Comparison of ENCODE assay signal across 7 mouse cellular contexts in genomic region chr12:54697003-54697597, GRCm38 (mm10). TPM values are rescaled to one million over a fixed set of nuclear protein-coding genes. Genes with fewer than 3 reads are reported as not detected.
DNase-seq lines count a peak whose midpoint lies in the region; ATAC-seq and TF ChIP-seq lines count a peak whose summit lies in the region.

No protein-coding gene starts in this region.

- DNase-seq in lung, embryonic 14.5 days: no peak
- no peak for DNase-seq in lung, postnatal 4 days
- peak; percentile 66 for DNase-seq in c-Kit-positive CD71-positive TER-119-negative erythroid progenitor cells, embryonic 14.5 days (ENCODE audit: low read depth)
- DNase-seq in limb, embryonic 14.5 days (ENCODE audit: low spot score): peak; percentile 23
- DNase-seq in naive thymus-derived CD4-positive, alpha-beta T cell, adult 2 months (ENCODE audit: low read depth): peak; percentile 78
- no peak for DNase-seq in urinary bladder, postnatal 10 days (ENCODE audit: low spot score)

- H3K27ac ChIP-seq in lung, embryonic 14.5 days (ENCODE audit: low read depth): no peak overlapping the region
- peak overlapping the region; percentile 30 for H3K27ac ChIP-seq in heart, embryonic 16.5 days (ENCODE audit: low read length)
- no peak overlapping the region for H3K27ac ChIP-seq in limb, embryonic 14.5 days (replicated peaks; ENCODE audit: low read depth, low read length)

- H3K9me3 ChIP-seq in lung, embryonic 14.5 days (ENCODE audit: low read depth, low read length): no peaks in the 10 kb centered on the region
- no peaks in the 10 kb centered on the region for H3K9me3 ChIP-seq in heart, embryonic 16.5 days (replicated peaks; ENCODE audit: control insufficient read depth, low read length)
- H3K9me3 ChIP-seq in limb, embryonic 14.5 days (ENCODE audit: control insufficient read depth, low read length): no peaks in the 10 kb centered on the region

- H3K36me3 ChIP-seq in lung, embryonic 14.5 days (ENCODE audit: insufficient read depth): no peaks in the 10 kb centered on the region
- peaks cover 3% of the 10 kb centered on the region for H3K36me3 ChIP-seq in heart, embryonic 16.5 days (ENCODE audit: control insufficient read depth, insufficient read depth)
- H3K36me3 ChIP-seq in limb, embryonic 14.5 days (ENCODE audit: control insufficient read depth, insufficient read depth, low read length): peaks cover 5% of the 10 kb centered on the region

- H3K4me3 ChIP-seq in lung, embryonic 14.5 days (ENCODE audit: low read depth, low read length): no peak overlapping the region
- H3K4me3 ChIP-seq in heart, embryonic 16.5 days (ENCODE audit: low read length): no peak overlapping the region
- H3K4me3 ChIP-seq in limb, embryonic 14.5 days (replicated peaks; ENCODE audit: low read length): no peak overlapping the region

- TF ChIP-seq CTCF in lung, embryonic 14.5 days (IDR thresholded peaks at IDR 0.05; ENCODE audit: low read depth): 0 out of 2 replicates have a peak, but pooled peaks have one; percentile 2

- H3K9ac ChIP-seq in lung, embryonic 14.5 days: no peak overlapping the region
- no peak overlapping the region for H3K9ac ChIP-seq in heart, embryonic 16.5 days (ENCODE audit: low read length)
- no peak overlapping the region for H3K9ac ChIP-seq in limb, embryonic 14.5 days (ENCODE audit: low read depth, low read length, severe bottlenecking)

- no peak overlapping the region for H3K4me2 ChIP-seq in lung, embryonic 14.5 days
- no peak overlapping the region for H3K4me2 ChIP-seq in heart, embryonic 16.5 days (ENCODE audit: low read depth, low read length)
- H3K4me2 ChIP-seq in limb, embryonic 14.5 days (replicated peaks; ENCODE audit: low read depth, low read length, severe bottlenecking): no peak overlapping the region

- peak; percentile 44; the same call in 1 of the 2 replicates for TF ChIP-seq POLR2A in limb, embryonic 14.5 days (IDR thresholded peaks at IDR 0.05; ENCODE audit: borderline replicate concordance, extremely low read depth, insufficient read depth, insufficient read length)

- no peaks in the 10 kb centered on the region for H3K27me3 ChIP-seq in lung, embryonic 14.5 days (ENCODE audit: insufficient read depth, low read length)
- no peaks in the 10 kb centered on the region for H3K27me3 ChIP-seq in heart, embryonic 16.5 days (ENCODE audit: control insufficient read depth, insufficient read depth, low read length)
- H3K27me3 ChIP-seq in limb, embryonic 14.5 days (ENCODE audit: control insufficient read depth, insufficient read depth, low read length): no peaks in the 10 kb centered on the region

- WGBS in lung, embryonic 14.5 days: 3% methylated on average over 7 of the region's 7 CpGs
- 5% methylated on average over 7 of the region's 7 CpGs for WGBS in heart, embryonic 16.5 days
- WGBS in limb, embryonic 14.5 days: 5% methylated on average over 7 of the region's 7 CpGs

- ATAC-seq in lung, embryonic 14.5 days (ENCODE audit: insufficient read depth): peak; percentile 36
- peak; percentile 34 for ATAC-seq in heart, embryonic 16.5 days (replicated peaks; ENCODE audit: extremely low read depth, insufficient read depth, low FRiP score)
- ATAC-seq in limb, embryonic 14.5 days (ENCODE audit: low FRiP score, low read depth): peak; percentile 72; the same call in 1 of the 2 replicates

- H3K4me1 ChIP-seq in lung, embryonic 14.5 days (ENCODE audit: insufficient read depth): no peaks in the 10 kb centered on the region
- H3K4me1 ChIP-seq in heart, embryonic 16.5 days (ENCODE audit: control insufficient read depth, insufficient read depth, low read length): peaks cover 4% of the 10 kb centered on the region
- peaks cover 4% of the 10 kb centered on the region; the same call in 1 of the 2 replicates for H3K4me1 ChIP-seq in limb, embryonic 14.5 days (ENCODE audit: control insufficient read depth, insufficient read depth, low read length)

RNA-seq across cellular contexts. Expression of gene Eapp, which starts 1.4 kb away (rescaled TPM):
- polyA plus RNA-seq in lung, embryonic 14.5 days (2014; fragmentation: Nextera tagmentation; extraction: Ambion mirVana): 56.1 and 59.4 TPM in 2 replicates
- 43.3 and 45.7 TPM in 2 replicates for polyA plus RNA-seq in heart, embryonic 16.5 days (2015; fragmentation: Nextera tagmentation; extraction: Ambion mirVana)
- polyA plus RNA-seq in limb, embryonic 14.5 days (2012; rRNA removed): 13.2 and 19.5 TPM in 2 replicates
- polyA plus RNA-seq in limb, embryonic 14.5 days (2014; fragmentation: Nextera tagmentation; extraction: Ambion mirVana): 64.3 and 68.7 TPM in 2 replicates

RNA-seq across cellular contexts. Expression of gene Sptssa, which starts 40.7 kb away (rescaled TPM):
- polyA plus RNA-seq in lung, embryonic 14.5 days (2014; fragmentation: Nextera tagmentation; extraction: Ambion mirVana): 189 and 200 TPM in 2 replicates
- 140 and 168 TPM in 2 replicates for polyA plus RNA-seq in heart, embryonic 16.5 days (2015; fragmentation: Nextera tagmentation; extraction: Ambion mirVana)
- polyA plus RNA-seq in limb, embryonic 14.5 days (2012; rRNA removed): 132 and 134 TPM in 2 replicates
- 227 and 228 TPM in 2 replicates for polyA plus RNA-seq in limb, embryonic 14.5 days (2014; fragmentation: Nextera tagmentation; extraction: Ambion mirVana)

Comparison
In these comparisons a context has a peak if more than half of its experiments do, and no peak if none do; other contexts are left out.
1. DNase-seq: peak in c-Kit-positive CD71-positive TER-119-negative erythroid progenitor cells, embryonic 14.5 days (single experiment), limb, embryonic 14.5 days (single experiment) and naive thymus-derived CD4-positive, alpha-beta T cell, adult 2 months (single experiment); none in lung, embryonic 14.5 days (single experiment), lung, postnatal 4 days (0 of 2) and urinary bladder, postnatal 10 days (single experiment).
2. Peak in every context shown above with its lines, with median percentiles within 50 percentile points of each other: ATAC-seq.